14 mouse cellular contexts compared by ENCODE assay signal in the genomic region with DNA sequence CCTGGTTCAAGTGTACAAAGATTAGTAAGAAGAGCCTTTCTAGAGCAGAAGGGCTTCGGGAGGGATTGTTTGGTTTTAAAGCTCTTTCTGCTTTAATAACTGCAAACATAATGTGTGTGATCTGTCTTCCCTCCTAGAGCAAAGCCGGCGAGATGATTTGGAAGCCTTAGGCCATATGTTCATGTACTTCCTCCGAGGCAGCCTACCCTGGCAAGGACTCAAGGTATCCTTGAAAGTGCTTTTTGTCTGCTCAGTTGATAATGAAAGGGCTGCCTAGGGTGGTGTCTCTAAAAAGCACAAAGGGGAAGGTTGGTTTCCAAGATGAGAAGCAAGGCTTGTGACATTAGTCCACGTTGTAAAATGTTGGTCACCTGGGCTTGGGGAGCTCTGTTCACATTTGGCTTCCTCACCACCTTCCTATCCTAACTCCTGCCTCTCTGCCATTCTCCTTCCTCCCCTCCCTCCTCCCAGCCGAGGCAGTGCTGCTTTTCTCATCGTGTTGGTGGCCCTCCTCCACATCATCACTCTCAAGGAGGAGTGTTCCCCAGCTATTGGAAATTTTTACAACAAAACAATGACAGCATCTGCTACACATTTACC. TPM values are rescaled to one million over a fixed set of nuclear protein-coding genes. Genes with fewer than 3 reads are reported as not detected.
DNase-seq lines count a peak whose midpoint lies in the region; ATAC-seq and TF ChIP-seq lines count a peak whose summit lies in the region.
"Had no signal": no experiment of that assay in that cellular context is flagged by ENCODE, and none has a peak within 500 bp of the region (broad histone marks: within the 10 kb centered on the region; RNA-seq: fewer than 3 reads in every experiment).

No protein-coding gene starts in this region.

- no peak overlapping the region for H3K4me3 ChIP-seq in layer of hippocampus, adult 2 months
- H3K4me3 ChIP-seq: embryonic facial prominence, embryonic 15.5 days; kidney, embryonic 15.5 days; limb, embryonic 13.5 days; stomach, embryonic 15.5 days had no signal

- no peak for TF ChIP-seq CTCF in layer of hippocampus, adult 2 months (conservative IDR thresholded peaks at IDR 0.05)

- ATAC-seq in monocyte, adult 5-6 weeks (replicated peaks; ENCODE audit: insufficient number of reproducible peaks, low FRiP score, low TSS enrichment, poor library complexity, severe bottlenecking): no peak
- ATAC-seq: hindbrain, embryonic 16.5 days had no signal

- peak overlapping the region; percentile 14; the same call in 1 of the 2 replicates for H3K27ac ChIP-seq in layer of hippocampus, adult 2 months
- H3K27ac ChIP-seq: embryonic facial prominence, embryonic 15.5 days; kidney, embryonic 15.5 days; limb, embryonic 13.5 days; stomach, embryonic 15.5 days had no signal

- peak; percentile 44 to 66 for DNase-seq in frontal cortex, adult 2 months (ENCODE audit: extremely low spot score in 1 of 2, low spot score in 1 of 2)
- DNase-seq in frontal cortex, postnatal 14 days (ENCODE audit: low spot score in 2 of 2): no peak
- DNase-seq in cerebellum, adult 9-10 months: peak; percentile 68
- peak; percentile 40 to 63 for DNase-seq in layer of hippocampus, adult 2 months (ENCODE audit: low spot score in 2 of 2)
- DNase-seq in right cerebral cortex, postnatal 10 days (ENCODE audit: low spot score in 2 of 2): peak; percentile 32 to 34
- DNase-seq in spleen, adult 18-20 months: no peak
- DNase-seq in embryo, embryonic 9.5 days (ENCODE audit: extremely low spot score): no peak
- DNase-seq: lung, adult 2 months had no signal

RNA-seq across cellular contexts. Expression of gene Ppib, which starts 52.3 kb away (rescaled TPM):
- polyA plus RNA-seq in frontal cortex, adult 2 months (2012; rRNA removed): 239 and 279 TPM in 2 replicates
- 100 to 1,000 TPM; 195 to 201 TPM for total RNA-seq in layer of hippocampus, adult 2 months (2021)
- total RNA-seq in monocyte, adult 5-6 weeks (2017): 628 to 744 TPM (median 641 TPM) in 3 replicates

Comparison
In these comparisons a context has a peak if more than half of its experiments do, and no peak if none do; other contexts are left out.
1. DNase-seq: peak in frontal cortex, adult 2 months (2 of 2), cerebellum, adult 9-10 months (single experiment), layer of hippocampus, adult 2 months (2 of 2) and right cerebral cortex, postnatal 10 days (2 of 2); none in frontal cortex, postnatal 14 days (0 of 2), spleen, adult 18-20 months (0 of 2) and embryo, embryonic 9.5 days (single experiment).